Mouse (Mus musculus): Measurements from ENCODE around the gene Naaladl2.

Naaladl2 gene

DNA sequence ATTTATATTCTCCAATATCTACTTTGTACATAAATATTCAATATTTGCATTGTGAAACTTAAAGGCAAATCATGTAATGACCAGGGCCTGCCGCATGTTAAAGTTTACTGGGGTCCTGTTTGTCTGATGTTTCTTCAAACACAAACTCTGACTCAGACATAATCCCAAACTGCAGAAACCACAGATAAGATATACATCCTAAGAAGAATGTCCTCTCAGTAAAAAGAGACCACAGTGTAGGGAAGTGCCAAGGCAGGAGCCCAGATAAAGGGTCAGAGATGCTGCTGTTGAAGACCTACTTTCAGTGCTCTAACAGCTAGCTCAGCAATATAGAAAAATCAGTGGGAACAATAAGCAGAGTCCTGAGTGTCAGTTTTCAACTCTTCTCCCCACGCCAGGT lies 201.9 kb downstream of the Naaladl2 start:
- no peak for DNase-seq (ENCODE audit: extremely low spot score)

DNA sequence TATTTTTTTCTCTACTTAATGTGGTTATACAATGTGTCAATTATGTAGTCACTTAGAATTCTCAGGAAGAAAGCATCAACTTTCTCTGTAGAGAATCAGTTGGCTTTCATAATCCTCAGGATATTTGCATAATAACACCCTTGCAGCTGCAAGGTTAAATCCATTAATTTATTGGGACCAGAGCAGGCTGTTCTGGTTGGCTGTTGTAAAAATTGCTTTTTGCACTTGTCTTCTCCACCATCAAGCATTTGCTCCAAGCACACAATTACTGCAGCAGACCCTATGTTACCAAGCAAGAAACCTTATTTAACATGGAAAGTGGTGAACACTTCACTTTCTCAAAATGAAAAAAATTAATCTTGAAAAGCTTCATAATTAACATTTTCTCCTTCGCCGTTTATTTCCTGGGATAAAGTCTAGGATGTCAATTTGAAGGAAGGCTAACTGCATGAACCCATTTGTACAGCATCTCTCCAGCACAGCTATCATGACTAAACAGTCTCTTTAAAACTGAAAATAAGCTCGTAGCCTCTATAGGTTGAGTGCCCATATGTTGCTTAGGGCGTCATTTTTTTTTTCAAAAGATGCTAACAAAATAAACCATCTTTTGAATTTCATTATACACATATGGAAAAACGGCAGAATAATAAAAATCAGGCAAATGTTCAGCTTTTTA lies 205.4 kb downstream of the Naaladl2 start:
- DNase-seq (ENCODE audit: extremely low spot score) = no peak

DNA sequence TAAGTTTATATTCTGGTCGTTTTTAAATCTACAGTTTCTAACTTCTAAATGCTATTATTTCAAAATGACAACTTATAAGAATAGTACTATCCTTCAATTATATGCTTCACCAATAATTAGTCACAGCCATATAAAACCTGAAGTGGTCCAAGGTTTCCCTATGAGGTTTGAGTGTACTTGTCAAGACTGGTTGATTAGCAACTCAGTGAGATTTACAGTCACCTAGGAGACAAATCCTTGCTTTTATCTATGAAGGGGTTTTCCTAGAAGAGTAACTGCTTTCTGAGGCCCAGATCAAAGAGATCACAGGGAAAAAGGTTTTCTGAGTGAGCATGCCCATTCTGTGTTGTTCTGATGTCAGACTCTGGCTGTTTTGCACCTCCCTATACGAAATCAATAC lies 222.2 kb downstream of the Naaladl2 start:
- DNase-seq (ENCODE audit: extremely low spot score) = peak; percentile 3

DNA sequence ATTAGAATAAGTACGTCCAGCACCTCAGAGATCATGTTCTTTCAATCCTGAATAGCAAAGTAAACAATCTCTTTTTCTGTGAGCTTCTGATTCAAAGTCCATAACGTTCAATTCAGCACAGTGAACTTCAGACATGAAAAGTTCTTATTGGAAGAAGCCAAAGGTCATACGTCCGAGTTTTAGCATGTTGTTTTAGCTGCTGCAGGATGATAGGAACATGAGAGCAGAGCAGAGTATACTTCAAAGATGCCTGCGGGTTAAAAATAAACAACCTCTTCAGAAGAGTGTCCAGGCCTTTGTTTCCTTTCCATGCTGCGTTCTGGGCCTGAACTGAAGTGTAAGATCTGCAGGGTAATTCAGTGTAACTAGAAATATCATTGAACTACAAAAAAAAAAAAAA lies 222.7 kb downstream of the Naaladl2 start:
- peak; percentile 2 for DNase-seq (ENCODE audit: extremely low spot score)

DNA sequence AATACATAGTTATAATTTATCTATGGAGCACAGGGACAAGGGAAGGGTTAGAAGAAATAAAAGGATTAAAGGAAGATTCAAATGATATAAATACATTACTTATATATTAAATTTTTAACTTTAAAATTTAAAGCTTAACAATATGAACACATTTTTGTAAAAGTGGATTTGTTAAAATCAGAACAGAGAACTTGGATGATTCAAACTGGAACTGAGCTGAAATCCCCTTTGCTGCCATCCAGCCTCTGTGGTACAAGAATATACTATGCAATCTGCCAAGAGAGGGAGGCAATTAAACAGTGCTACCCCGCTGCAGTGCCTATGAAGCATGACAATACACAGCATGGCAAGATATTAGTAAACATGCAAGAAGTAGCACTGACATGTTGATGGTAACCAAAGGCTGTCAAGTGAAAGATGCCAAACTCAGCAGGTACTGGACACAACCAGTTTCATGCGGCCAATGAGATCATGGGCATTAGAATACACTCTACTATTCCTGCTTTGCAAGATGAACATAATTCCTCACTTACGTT lies 238.6 kb downstream of the Naaladl2 start:
- DNase-seq (ENCODE audit: extremely low spot score) = no peak

DNA sequence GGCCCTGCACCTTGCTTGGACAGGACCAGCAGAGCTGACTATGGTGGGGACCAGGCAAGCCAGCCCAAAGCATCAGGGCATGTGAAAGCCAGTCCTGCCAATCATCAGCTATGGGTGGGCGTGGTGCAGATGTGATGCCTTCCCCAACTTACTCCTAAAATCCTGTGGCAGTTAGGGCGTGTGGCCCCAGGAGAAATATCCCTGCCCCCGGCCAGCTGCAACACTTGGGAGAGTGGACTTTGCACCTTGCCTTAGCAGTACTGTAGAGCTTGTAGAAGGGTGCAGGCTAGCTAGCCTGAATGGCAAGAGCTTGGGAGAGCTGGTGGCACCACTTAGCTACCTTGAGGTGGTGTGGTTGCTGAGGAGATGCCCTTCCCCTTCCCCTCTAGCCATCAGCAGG lies 255.3 kb downstream of the Naaladl2 start:
- no peak for DNase-seq (ENCODE audit: extremely low spot score)

DNA sequence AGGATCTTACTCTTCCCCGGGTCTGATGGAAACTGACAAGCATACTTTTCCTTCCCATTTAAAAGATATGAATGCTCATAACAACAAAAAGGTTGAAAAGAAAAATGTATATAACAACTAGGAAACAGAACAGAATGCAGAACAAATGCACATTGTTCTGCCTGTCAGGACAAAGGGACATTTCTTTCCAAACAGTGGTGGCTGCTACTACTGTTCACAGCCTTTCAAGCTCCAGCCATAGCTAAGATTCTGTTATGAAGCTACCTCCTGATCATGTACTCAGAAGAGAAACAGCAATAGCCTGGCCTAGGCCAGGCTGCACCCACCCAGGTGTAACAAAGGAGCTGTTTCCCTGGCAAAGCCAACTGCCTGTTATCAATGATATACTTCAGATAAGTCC lies 271.8 kb downstream of the Naaladl2 start:
- DNase-seq (ENCODE audit: extremely low spot score) = no peak

DNA sequence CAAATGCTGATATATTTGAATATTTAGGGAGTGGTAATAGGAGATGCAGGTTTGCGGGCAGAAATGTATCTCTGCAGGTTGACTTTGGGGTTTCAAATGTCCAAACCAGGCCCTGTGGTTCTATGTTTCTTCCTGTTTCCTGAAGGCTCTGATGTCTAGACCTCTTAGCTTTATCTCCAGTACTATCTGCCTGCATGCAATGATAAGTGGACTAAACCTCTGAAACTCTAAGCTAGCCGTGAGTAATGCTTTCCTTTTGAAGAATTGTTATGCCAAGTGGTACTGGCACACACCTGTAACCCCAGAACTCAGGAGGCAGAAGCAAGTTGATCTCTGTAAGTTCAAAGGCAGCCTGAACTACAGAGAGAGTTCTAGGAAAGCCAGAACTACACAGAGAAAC lies 291.1 kb downstream of the Naaladl2 start:
- no peak for DNase-seq (ENCODE audit: extremely low spot score)

DNA sequence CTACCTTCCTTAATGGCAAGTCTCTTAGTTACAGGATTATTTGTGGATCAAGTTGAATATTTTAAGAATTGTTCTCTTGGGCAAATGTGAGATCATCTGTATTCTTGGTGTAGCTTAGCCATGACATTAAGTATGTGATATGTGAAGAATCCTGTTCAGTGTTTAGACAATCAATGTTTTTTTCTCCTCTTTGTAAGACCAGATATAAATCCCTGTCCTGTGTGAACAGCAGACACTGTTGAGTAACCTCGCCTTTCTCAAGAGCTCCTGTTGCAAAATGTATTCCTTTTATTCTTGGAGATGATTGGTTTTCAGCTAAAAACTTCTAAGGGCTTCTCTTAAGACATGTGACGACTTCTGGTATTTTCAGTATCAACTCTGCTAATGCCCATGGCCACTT lies 347.3 kb downstream of the Naaladl2 start:
- DNase-seq (ENCODE audit: extremely low spot score) = no peak

DNA sequence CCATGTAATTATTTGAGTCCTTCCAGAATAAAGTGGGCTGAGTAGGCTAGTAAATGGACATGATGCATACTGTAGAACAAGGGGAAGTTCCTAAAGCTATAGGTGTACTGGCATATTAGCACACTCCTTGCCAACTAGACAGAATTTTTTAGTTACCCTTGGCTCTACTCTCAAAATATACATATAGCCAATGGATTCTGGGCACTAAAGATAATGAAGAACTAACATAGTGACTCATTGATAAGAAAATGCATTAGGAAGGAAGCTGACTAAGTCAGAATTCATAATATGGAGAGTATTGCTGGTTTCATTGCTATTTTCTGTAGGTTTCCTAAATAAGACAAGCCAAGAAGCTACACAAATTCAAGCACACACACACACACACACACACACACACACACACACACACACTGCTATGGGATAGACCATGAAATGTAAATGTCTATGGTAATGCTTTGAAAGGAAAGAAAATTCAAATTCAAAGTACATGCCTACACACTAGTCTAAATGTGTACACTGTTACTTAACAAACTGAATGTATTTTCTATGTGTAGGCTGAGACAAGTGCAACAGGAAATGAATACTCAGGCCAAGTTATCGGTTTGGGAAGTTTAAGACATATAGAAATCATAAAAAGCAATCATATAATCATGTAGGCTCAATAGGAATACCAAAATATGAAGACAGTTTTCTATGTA lies 356.5 kb downstream of the Naaladl2 start:
- no peak for DNase-seq (ENCODE audit: extremely low spot score)

DNA sequence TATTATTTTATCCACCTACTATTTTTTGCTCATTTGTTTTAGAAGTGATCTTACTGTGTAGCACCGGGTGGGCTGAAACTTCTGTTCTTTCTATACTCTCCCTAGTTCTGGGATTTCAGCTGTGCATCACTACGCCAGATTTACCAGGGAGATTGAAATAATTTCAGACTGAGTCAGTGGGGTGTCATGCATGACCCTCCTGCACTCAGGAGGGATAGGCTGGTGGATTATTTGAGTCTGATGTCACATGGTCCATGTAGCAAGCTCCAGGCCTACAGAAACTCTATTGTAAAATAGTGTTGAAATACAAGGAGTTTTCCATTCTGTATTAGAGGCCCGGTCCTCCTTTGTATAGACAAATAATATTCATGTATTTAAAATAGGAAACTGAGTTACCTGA lies 360.0 kb downstream of the Naaladl2 start:
- no peak for DNase-seq (ENCODE audit: extremely low spot score)

DNA sequence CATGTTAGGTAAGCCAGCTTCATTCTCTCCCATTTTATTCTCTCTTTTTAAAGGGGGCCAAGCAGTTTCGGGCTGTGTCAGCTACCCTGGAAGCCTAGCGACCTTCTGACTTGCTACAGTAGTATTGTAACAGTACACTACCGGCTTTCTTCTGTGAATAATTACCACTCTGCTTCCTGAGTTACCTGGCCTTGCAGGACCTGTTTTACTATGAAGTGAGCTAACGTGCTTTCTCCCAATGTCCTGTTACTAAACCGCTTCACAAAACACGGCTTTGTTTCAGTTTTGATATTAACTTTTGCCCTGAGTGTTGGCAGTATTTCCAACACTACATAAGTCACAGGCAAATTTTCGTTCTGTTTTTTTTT lies 360.6 kb downstream of the Naaladl2 start:
- no peak for DNase-seq (ENCODE audit: extremely low spot score)

DNA sequence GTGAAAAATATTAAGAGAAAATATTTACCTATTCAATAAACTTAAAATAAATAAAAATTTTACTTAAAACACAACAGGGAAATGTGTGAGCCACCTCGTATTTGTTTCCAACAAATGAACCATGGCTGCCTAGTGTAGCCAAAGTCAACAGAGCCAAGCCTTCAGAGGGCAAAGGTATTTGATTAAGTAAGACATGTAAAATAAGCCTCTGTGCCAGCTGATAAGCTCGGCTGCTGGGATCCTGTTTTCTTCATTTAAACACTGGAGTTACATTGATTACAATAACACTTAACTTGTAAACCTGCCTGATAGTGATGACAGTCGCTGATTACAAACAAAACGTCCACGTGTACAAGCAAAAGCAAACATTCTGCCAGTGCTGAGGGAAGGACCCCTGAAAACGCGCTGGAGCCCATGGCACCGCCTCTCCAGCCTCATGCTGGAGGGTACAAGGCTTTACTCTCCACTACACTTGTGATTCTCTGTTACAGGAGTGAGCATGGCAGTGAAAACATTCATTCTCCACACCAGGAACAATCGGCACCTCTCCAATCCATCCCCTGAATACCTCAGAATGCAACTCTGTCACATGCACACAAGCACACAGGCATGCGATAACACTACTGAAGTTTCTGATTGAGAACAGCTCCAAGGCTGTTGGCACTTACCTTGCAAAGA lies 361.1 kb downstream of the Naaladl2 start:
- DNase-seq (ENCODE audit: extremely low spot score) = peak; percentile 6

DNA sequence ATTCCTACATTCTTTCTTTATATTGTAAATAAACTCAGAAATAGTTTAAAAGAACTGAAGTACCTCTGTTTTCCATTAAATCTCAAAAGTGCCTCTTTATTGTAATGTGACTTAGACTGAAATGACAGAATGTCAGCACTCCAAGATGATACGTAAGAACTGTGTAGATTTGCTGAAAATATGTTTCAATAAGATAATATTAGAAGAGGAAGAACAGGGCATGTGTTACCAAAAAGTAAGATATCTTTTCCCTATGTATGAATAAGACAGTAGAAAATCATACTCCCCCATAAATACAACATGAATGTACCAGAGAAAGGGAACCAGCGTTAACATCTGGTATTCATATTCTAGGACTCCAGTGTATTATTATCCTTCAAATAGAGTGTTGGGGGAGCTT lies 362.4 kb downstream of the Naaladl2 start:
- DNase-seq (ENCODE audit: extremely low spot score) = no peak

DNA sequence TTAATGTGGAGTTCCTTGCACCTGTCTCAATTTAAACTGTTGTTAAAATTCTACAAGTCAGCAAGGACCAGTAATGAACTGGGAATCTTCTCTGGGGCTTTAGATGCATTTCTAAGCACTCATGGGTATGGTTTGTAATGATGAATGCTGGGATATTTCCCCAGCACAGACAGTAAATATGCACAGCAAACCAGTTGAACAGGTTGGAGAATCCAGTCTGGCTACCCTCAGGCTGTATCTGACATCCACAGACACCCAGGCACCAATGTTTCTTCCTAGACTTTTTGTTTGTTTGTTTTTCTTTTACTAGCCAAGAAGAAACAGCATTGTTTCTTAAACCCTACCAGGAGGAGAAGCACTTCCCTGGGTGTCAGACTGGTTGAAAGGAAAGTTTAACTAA lies 365.6 kb downstream of the Naaladl2 start:
- DNase-seq (ENCODE audit: extremely low spot score) = no peak

DNA sequence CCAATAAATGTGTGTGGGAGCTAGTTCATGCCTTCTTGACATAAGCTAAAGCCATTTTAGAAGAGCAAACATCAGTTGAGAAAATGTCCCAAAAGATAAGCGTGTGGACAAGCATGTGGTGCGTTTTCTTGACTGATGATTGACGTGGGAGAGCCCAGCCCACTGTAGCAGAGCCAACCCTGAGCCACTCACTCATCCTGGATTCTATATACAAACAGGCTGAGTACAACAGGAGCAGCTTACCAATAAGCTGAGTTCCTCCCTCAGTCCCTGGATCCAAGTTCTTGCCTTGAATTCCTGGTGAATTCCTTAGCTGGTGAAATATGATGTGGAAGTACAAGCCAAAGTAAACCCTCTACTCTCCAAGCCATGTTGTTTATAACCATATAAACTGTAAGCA lies 395.0 kb downstream of the Naaladl2 start:
- no peak for DNase-seq (ENCODE audit: extremely low spot score)

DNA sequence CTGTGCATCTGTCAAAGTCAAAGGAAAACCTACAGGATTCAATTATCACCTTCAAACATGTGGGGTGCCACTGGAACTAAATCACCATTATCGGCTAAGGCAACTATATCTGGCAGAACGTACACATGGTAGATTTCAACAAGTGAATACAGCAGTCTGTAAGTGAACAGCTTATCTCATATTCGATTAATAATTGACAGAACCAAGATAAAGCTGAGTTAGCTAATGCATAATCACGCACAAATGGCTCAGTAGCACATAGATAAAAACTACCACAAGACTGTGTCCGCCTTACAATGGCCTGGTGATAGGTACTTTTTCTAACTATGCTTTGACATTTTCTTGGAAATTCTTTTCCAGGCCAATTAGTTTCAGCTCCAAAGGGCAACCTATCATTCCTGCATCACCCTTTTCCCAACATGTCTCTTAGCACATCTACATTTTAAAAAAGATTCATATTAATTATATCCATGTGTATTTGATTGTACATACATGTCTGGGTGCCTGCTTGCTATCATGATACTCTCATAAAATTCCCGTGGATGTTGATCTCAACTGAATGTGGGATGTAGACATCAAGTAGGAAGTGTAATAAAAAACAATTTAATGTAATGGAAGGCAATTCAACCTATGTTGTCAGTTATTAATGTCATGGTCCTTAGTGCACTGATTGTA lies 396.7 kb downstream of the Naaladl2 start:
- no peak for DNase-seq (ENCODE audit: extremely low spot score)

DNA sequence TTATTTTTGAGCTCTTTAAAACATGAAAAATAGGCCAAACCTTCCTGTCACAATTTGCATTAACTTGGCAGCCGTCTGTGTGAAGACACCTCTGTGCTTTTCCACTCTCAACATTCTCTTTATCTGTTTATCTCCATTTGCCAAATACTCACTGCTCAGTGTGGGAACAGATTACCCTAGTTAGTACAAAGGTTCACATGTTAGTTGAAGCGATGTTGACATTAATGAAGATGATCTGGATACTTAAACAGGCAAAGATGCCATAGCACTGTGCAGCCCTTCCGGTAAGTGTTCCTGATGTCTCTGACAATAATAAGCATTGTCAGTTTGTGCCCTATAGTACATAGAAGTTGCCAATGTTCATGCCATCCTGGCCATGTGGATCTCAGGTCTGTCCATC lies 400.1 kb downstream of the Naaladl2 start:
- no peak for DNase-seq (ENCODE audit: extremely low spot score)

DNA sequence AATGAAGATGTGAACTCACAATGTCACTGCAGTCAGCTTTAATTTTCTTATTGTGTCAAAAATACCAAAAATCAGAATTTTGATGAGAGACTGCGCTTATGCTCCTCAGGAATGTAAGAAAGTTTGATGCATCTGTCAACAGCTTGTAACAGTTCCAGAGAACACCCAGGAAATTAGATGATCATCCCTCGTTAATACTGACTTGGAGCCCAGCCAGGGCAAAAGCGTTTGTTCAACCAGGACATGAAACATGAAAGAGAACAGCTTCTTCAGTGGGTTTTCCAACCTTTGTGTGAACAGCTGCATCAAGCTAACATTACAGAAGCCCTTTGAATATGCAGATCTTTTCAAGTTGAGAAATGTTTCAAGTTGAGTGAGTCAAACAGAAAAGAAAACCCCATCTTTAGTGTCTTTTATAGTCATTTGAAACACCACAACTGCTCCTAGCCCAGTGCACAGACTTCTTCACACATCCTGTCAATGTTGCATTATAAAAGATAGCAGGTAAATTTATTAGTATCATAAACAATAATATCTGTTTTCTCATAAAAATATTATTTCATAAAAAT lies 424.8 kb downstream of the Naaladl2 start:
- DNase-seq (ENCODE audit: extremely low spot score) = no peak

DNA sequence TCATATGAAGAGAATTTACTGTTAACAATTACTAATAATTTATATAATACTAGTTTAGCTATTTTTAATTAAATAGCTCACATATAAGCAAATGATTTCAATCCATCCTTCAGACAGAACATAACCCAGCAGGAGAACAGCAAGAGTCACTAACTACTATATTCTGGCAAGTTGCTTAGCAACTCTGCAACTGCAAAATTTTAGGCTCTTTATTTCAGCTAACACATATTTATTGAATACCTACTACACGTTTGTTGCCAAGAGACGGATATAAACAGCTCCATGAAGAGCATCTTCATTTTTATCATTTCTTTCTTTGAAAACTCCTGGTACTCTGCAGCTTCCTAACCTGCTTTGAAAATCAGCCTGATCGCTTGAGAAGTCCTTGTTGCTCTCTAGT lies 429.3 kb downstream of the Naaladl2 start:
- DNase-seq (ENCODE audit: extremely low spot score) = no peak

DNA sequence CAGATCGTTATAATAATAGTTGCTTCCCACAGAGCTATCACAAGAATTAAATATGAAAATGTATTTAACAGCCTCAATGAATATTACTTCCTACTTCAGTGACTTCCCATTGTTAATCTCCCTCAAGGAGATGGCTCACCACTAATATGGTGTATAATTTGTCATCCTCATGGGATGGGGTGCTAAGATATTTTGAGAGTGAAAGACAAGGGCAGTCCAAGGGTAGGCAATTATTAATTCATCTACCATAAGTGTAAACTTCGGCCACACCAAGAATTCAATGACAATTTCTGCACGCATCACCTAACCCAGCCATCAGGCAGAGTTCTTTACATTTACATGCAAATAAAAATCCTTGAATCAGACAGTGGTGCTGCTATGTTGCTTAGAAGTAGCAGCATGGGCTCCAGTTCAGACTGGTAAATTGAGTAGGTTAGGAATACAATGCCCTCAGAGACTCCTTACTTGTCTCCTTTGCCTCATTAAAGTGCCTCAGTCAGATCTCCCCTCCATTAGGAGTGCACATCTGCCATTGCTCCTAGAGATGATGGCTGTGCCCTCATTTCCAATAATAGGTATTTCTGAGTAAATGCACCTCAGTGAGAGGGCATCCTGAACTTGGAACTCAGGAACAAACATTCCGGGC lies 438.2 kb downstream of the Naaladl2 start:
- no peak for DNase-seq (ENCODE audit: extremely low spot score)

Measured in embryo, embryonic 9.5 days (tissue).